In genomic region chr16:34531506-34531905, GRCm38 (mm10) we compare ENCODE assay signal across 8 mouse cellular contexts. TPM values are rescaled to one million over a fixed set of nuclear protein-coding genes. Genes with fewer than 3 reads are reported as not detected.
A peak's percentile ranks its signal among the peaks of the same experiment; 100 is the strongest.
DNase-seq lines count a peak whose midpoint lies in the region; ATAC-seq and TF ChIP-seq lines count a peak whose summit lies in the region.

No protein-coding gene starts in this region.

- intact Hi-C loops in gastrocnemius, adult 2 months (cut with DNase I) = loop anchor here (1.0 to 10.0 kb wide), 2 partner anchors 42 to 173 kb away; partner anchors contain the start of gene Kalrn
- intact Hi-C loops in gastrocnemius, postnatal 36 days (cut with DNase I) = no loop called here

- peak; percentile 49; the same call in 1 of the 2 replicates for ATAC-seq in megakaryocyte progenitor cell, adult 5-6 weeks (replicated peaks; ENCODE audit: poor library complexity)
- no peak for ATAC-seq in inflammation-experienced regulatory T-cells, adult 6 months

- peak; percentile 36 for DNase-seq in gastrocnemius, adult 2 months
- no peak for DNase-seq in gastrocnemius, postnatal 36 days
- peak; percentile 43 for DNase-seq in ovary, postnatal 14 days (ENCODE audit: low spot score)
- no peak for DNase-seq in ovary, adult 18-20 months (ENCODE audit: low spot score)
- DNase-seq in adrenal gland, postnatal 25 days = peak; percentile 54
- peak; percentile 38 for DNase-seq in induced T-regulatory cell, adult 2 months (ENCODE audit: low read depth)

- H3K4me3 ChIP-seq in gastrocnemius, adult 2 months = no peak overlapping the region

- H3K27ac ChIP-seq in gastrocnemius, adult 2 months = no peak overlapping the region

- peak; percentile 77 for TF ChIP-seq CTCF in gastrocnemius, adult 2 months (IDR thresholded peaks at IDR 0.05)

RNA-seq across cellular contexts. Expression of gene Kalrn, which starts 41.8 kb away (rescaled TPM):
- total RNA-seq in gastrocnemius, adult 2 months (2021) = 10 to 100 TPM; 21.8 to 28.3 TPM
- total RNA-seq in gastrocnemius, postnatal 36 days (2021) = 10 to 100 TPM; 19.0 to 21.5 TPM
- 7.7 and 8.2 TPM in 2 replicates for total RNA-seq in adrenal gland, postnatal 25 days (2021)
- 2.0 and 3.3 TPM in 2 replicates for total RNA-seq in megakaryocyte progenitor cell, adult 5-6 weeks (2015)
- 2.2 and 3.8 TPM in 2 replicates for total RNA-seq in megakaryocyte progenitor cell, adult 5-6 weeks (2017)
- under 1 TPM in 1 of 3 experiments, not detected in 2; 0.21 TPM for polyA plus RNA-seq in inflammation-experienced regulatory T-cells, adult 6 months (2017; shearing (Covaris generic))

Comparison
In these comparisons a context has a peak if more than half of its experiments do, and no peak if none do; other contexts are left out.
1. DNase-seq: peak in gastrocnemius, adult 2 months (single experiment), ovary, postnatal 14 days (single experiment), adrenal gland, postnatal 25 days (single experiment) and induced T-regulatory cell, adult 2 months (single experiment); none in gastrocnemius, postnatal 36 days (0 of 2) and ovary, adult 18-20 months (single experiment).